Mouse (Mus musculus): ENCODE data around the gene Ppp1r26. TPM values are rescaled to one million over a fixed set of nuclear protein-coding genes. Genes with fewer than 3 reads are reported as not detected.

The Ppp1r26 gene
- polyA plus RNA-seq, 1 experiment from 2014 or later = 5.1 TPM

DNA sequence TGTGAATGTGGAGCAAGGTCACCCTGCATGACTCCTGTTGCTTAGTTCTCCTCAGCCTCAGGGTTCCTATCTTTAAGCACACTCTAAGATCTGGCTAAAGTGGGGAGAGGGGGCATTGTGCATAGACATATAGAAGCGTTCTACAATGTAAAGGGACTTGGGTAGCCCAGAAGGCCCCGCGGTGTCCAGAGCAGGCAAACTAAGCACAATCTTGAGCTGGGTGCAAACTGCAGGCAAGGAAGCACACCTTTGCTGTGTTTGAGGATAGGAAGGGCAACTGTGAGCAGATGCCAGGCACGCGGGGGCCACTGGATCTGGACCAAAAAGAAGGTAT is 452 bp upstream of the Ppp1r26 start:
- WGBS = 7% methylated on average over 5 of the region's 5 CpGs
- Histone ChIP-seq H3K27me3 (replicated peaks) (peaks cover 27% of the 10 kb centered on the region), H3K4me2 (peak overlapping the region; percentile 96), H3K36me3 (peaks cover 13% of the 10 kb centered on the region), H3K9me3 (replicated peaks) (no peaks in the 10 kb centered on the region), H3K9ac (peak overlapping the region; percentile 87), H3K4me3 (peak overlapping the region; percentile 77), H3K27ac (ENCODE audit: poor library complexity, severe bottlenecking) (no peak overlapping the region), H3K4me1 (replicated peaks) (peaks cover 4% of the 10 kb centered on the region; the same call in 1 of the 2 replicates)
- 0 out of 2 replicates have a peak, but pooled peaks have one; percentile 2 for ATAC-seq (ENCODE audit: insufficient number of reproducible peaks, low FRiP score)

- Histone ChIP-seq H3K9me3 (replicated peaks) (no peaks in the 10 kb centered on the region), H3K27ac (ENCODE audit: poor library complexity, severe bottlenecking) (no peak overlapping the region), H3K9ac (peak overlapping the region; percentile 87), H3K27me3 (replicated peaks) (peaks cover 31% of the 10 kb centered on the region), H3K4me2 (peak overlapping the region; percentile 96), H3K4me3 (peak overlapping the region; percentile 77), H3K36me3 (peaks cover 21% of the 10 kb centered on the region), H3K4me1 (replicated peaks) (peaks cover 4% of the 10 kb centered on the region; the same call in 1 of the 2 replicates)
- 7% methylated on average over 11 of the region's 11 CpGs for WGBS
- ATAC-seq (ENCODE audit: insufficient number of reproducible peaks, low FRiP score) = no peak
These were observed 693 bp downstream of the Ppp1r26 start for GRCm38 (mm10) chr2:28447315-28447670.

GRCm38 (mm10) chr2:28451663-28452062 is 5.1 kb downstream of the Ppp1r26 start:
- Histone ChIP-seq H3K27me3 (replicated peaks) (peaks cover 21% of the 10 kb centered on the region), H3K4me1 (replicated peaks) (0 out of 2 replicates have a peak, but pooled peaks cover 4% of the 10 kb centered on the region), H3K4me2 (no peak overlapping the region), H3K27ac (ENCODE audit: poor library complexity, severe bottlenecking) (no peak overlapping the region), H3K9ac (no peak overlapping the region), H3K9me3 (replicated peaks) (no peaks in the 10 kb centered on the region), H3K4me3 (no peak overlapping the region), H3K36me3 (peaks cover 33% of the 10 kb centered on the region)
- WGBS = 85% methylated on average over 11 of the region's 11 CpGs
- no peak for ATAC-seq (ENCODE audit: insufficient number of reproducible peaks, low FRiP score)

GRCm38 (mm10) chr2:28453539-28453938 is 6.9 kb downstream of the Ppp1r26 start:
- no peak overlapping the region for H3K4me2 ChIP-seq
- no peaks in the 10 kb centered on the region for H3K9me3 ChIP-seq (replicated peaks)
- peaks cover 14% of the 10 kb centered on the region; the same call in 1 of the 2 replicates for H3K27me3 ChIP-seq (replicated peaks)
- no peak overlapping the region for H3K27ac ChIP-seq (ENCODE audit: poor library complexity, severe bottlenecking)
- peaks cover 33% of the 10 kb centered on the region for H3K36me3 ChIP-seq
- H3K4me1 ChIP-seq (replicated peaks) = no peaks in the 10 kb centered on the region
- WGBS = 81% methylated on average over 6 of the region's 6 CpGs
- H3K9ac ChIP-seq = no peak overlapping the region
- H3K4me3 ChIP-seq = no peak overlapping the region
- ATAC-seq (ENCODE audit: insufficient number of reproducible peaks, low FRiP score) = no peak

GRCm38 (mm10) chr2:28456616-28457015 is 10.0 kb downstream of the Ppp1r26 start:
- H3K4me3 ChIP-seq = no peak overlapping the region
- ATAC-seq (ENCODE audit: insufficient number of reproducible peaks, low FRiP score) = no peak
- H3K27me3 ChIP-seq (replicated peaks) = peaks cover 1% of the 10 kb centered on the region; the same call in 1 of the 2 replicates
- no peak overlapping the region for H3K9ac ChIP-seq
- no peaks in the 10 kb centered on the region for H3K4me1 ChIP-seq (replicated peaks)
- no peaks in the 10 kb centered on the region for H3K9me3 ChIP-seq (replicated peaks)
- 50% methylated on average over 1 of the region's 1 CpGs for WGBS
- H3K27ac ChIP-seq (ENCODE audit: poor library complexity, severe bottlenecking) = no peak overlapping the region
- H3K36me3 ChIP-seq = peaks cover 15% of the 10 kb centered on the region
- no peak overlapping the region for H3K4me2 ChIP-seq

GRCm38 (mm10) chr2:28463919-28464318 is 17.3 kb downstream of the Ppp1r26 start:
- Histone ChIP-seq H3K4me1 (replicated peaks) (peaks cover 14% of the 10 kb centered on the region), H3K36me3 (peaks cover 2% of the 10 kb centered on the region; the same call in 1 of the 2 replicates), H3K9ac (no peak overlapping the region), H3K4me2 (no peak overlapping the region), H3K4me3 (no peak overlapping the region), H3K27me3 (replicated peaks) (peaks cover 16% of the 10 kb centered on the region), H3K27ac (ENCODE audit: poor library complexity, severe bottlenecking) (no peak overlapping the region), H3K9me3 (replicated peaks) (no peaks in the 10 kb centered on the region)
- no peak for ATAC-seq (ENCODE audit: insufficient number of reproducible peaks, low FRiP score)
- WGBS = 42% methylated on average over 3 of the region's 3 CpGs

DNA sequence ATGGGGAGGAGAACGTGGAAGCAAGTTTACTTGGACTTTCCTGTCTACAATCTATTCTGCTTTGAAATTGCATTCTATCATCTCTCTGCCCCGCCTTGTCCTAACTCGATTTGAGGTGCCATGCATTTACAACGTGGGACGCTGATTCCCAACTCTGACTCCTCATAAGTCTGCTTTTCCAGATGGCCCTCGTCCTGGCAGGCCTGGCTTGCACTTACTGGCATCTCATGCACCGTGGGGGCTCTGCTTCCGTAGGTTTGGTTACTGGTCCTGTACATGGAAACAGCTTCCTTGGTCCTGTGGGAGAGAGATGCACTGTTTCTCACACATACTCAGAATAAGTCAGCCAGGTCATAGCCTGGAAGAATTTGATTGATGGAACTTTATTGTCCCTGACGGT is 18.3 kb downstream of the Ppp1r26 start:
- Histone ChIP-seq H3K9ac (no peak overlapping the region), H3K4me1 (replicated peaks) (peaks cover 17% of the 10 kb centered on the region), H3K27ac (ENCODE audit: poor library complexity, severe bottlenecking) (no peak overlapping the region), H3K9me3 (replicated peaks) (no peaks in the 10 kb centered on the region), H3K36me3 (peaks cover 12% of the 10 kb centered on the region), H3K4me2 (no peak overlapping the region), H3K4me3 (no peak overlapping the region), H3K27me3 (replicated peaks) (peaks cover 16% of the 10 kb centered on the region)
- no peak for ATAC-seq (ENCODE audit: insufficient number of reproducible peaks, low FRiP score)
- WGBS = 71% methylated on average over 9 of the region's 9 CpGs

GRCm38 (mm10) chr2:28465836-28466518 is 19.4 kb downstream of the Ppp1r26 start, which contains the start of gene 1700007K13Rik:
1700007K13Rik (minus strand) TSS chr2:28466332.
- Histone ChIP-seq H3K9me3 (replicated peaks) (no peaks in the 10 kb centered on the region), H3K27ac (ENCODE audit: poor library complexity, severe bottlenecking) (no peak within 1 kb of the TSS), H3K36me3 (peaks cover 23% of the 10 kb centered on the region), H3K9ac (peak within 1 kb of the TSS; percentile 73), H3K27me3 (replicated peaks) (peaks cover 16% of the 10 kb centered on the region), H3K4me3 (peak within 1 kb of the TSS; percentile 34), H3K4me2 (peak within 1 kb of the TSS; percentile 72), H3K4me1 (replicated peaks) (peaks cover 17% of the 10 kb centered on the region)
- ATAC-seq (ENCODE audit: insufficient number of reproducible peaks, low FRiP score) = 0 out of 2 replicates have a peak, but pooled peaks have one; percentile 52
- 6% methylated on average over 25 of the region's 25 CpGs for WGBS

DNA sequence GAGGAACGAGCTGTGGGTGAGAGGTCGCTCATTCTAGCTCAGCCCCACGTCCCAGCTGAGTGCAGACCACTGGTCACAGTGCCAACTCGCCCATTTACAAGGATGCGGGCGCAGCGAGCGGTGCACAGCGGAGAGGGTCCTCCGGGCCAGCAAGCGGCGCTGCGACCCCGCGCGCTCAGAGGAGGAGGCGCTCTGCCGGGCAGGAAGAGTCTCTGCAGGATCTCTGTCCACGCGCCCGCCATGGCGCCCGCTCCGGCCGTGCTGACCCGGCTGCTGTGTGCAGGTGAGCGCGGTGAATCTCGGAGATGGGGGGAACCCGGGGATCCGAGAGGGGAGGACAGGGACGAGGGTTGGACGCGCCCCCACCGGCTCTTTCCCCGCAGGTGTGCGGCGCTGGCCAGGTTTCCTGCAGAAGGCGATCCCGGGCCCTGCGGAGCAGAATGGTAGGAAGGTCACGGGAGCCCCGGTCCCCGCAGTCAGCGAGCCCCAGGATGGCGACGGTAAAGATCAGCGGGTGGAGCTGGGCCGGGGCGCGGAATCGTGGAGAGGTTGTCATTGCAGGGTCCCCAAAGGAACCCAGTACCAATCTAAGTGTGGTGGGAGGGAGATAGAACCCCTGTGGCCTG is 21.4 kb downstream of the Ppp1r26 start, which contains the start of gene Mrps2:
Mrps2 (plus strand) TSS at position 207 of the 626 bp plus-strand sequence.
- H3K27me3 ChIP-seq (replicated peaks) = peaks cover 16% of the 10 kb centered on the region
- peaks cover 3% of the 10 kb centered on the region; the same call in 1 of the 2 replicates for H3K9me3 ChIP-seq (replicated peaks)
- peak; percentile 92 for ATAC-seq (ENCODE audit: insufficient number of reproducible peaks, low FRiP score)
- H3K4me3 ChIP-seq = peak within 1 kb of the TSS; percentile 97
- no peak within 1 kb of the TSS; the same call in 1 of the 2 replicates for H3K27ac ChIP-seq (ENCODE audit: poor library complexity, severe bottlenecking)
- peak within 1 kb of the TSS; percentile 94 for H3K9ac ChIP-seq
- peaks cover 17% of the 10 kb centered on the region for H3K4me1 ChIP-seq (replicated peaks)
- peak within 1 kb of the TSS; percentile 73 for H3K4me2 ChIP-seq
- H3K36me3 ChIP-seq = peaks cover 42% of the 10 kb centered on the region
- under 1% methylated on average over 52 of the region's 52 CpGs for WGBS

GRCm38 (mm10) chr2:28468486-28469225 is 22.1 kb downstream of the Ppp1r26 start:
- 52% methylated on average over 18 of the region's 18 CpGs for WGBS
- H3K27ac ChIP-seq (ENCODE audit: poor library complexity, severe bottlenecking) = no peak overlapping the region
- H3K9ac ChIP-seq = peak overlapping the region; percentile 94

DNA sequence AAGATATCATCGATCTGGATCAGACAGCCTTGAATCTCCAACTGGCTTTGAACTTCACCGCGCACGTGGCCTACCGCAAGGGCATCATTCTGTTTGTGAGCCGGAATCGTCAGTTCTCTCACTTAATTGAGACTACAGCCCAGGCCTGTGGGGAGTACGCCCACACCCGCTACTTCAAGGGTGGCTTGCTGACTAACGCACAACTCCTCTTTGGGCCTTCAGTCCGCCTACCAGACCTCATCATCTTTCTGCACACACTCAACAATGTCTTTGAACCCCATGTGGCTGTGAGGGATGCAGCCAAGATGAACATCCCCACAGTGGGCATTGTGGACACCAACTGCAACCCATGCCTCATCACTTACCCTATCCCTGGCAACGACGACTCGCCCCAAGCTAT is 22.9 kb downstream of the Ppp1r26 start:
- Histone ChIP-seq H3K4me2 (no peak overlapping the region), H3K36me3 (peaks cover 44% of the 10 kb centered on the region), H3K4me3 (no peak overlapping the region), H3K9me3 (replicated peaks) (peaks cover 3% of the 10 kb centered on the region; the same call in 1 of the 2 replicates), H3K27ac (ENCODE audit: poor library complexity, severe bottlenecking) (no peak overlapping the region), H3K27me3 (replicated peaks) (peaks cover 16% of the 10 kb centered on the region), H3K9ac (no peak overlapping the region), H3K4me1 (replicated peaks) (peaks cover 17% of the 10 kb centered on the region)
- ATAC-seq (ENCODE audit: insufficient number of reproducible peaks, low FRiP score) = no peak
- 95% methylated on average over 14 of the region's 14 CpGs for WGBS

More at GRCm38 (mm10) chr2:28468486-28469225, 22.1 kb downstream of the Ppp1r26 start:
- Histone ChIP-seq H3K4me1 (replicated peaks) (peaks cover 17% of the 10 kb centered on the region), H3K27me3 (replicated peaks) (peaks cover 16% of the 10 kb centered on the region), H3K9me3 (replicated peaks) (peaks cover 3% of the 10 kb centered on the region; the same call in 1 of the 2 replicates), H3K4me3 (peak overlapping the region; percentile 97), H3K4me2 (peak overlapping the region; percentile 73), H3K36me3 (peaks cover 44% of the 10 kb centered on the region)
- ATAC-seq (ENCODE audit: insufficient number of reproducible peaks, low FRiP score) = no peak; the same call in 1 of the 2 replicates

All from heart, embryonic 12.5 days (tissue).